Mouse (Mus musculus) hindbrain, embryonic 10.5 days (tissue): ENCODE data around the gene Gpr1. TPM values are rescaled to one million over a fixed set of nuclear protein-coding genes. Genes with fewer than 3 reads are reported as not detected.

Source experiments
- DNase-seq: peaks from one replicate; pipeline ENCODE4 v3.0.0-alpha.2; 2017; ENCODE audit warnings: low spot score
- H3K27ac ChIP-seq: fragments of 300-500 bp; sonication (generic); 2 replicates; pipeline ENCODE4 v1.5.1; 2016; ENCODE audit warnings: mild to moderate bottlenecking, moderate library complexity
- H3K27me3 ChIP-seq: fragments of 300-500 bp; sonication (generic); 2 replicates; pipeline ENCODE4 v1.6.1; 2016; ENCODE audit warnings: mild to moderate bottlenecking; ENCODE audit not compliant: poor library complexity, insufficient read depth, severe bottlenecking
- H3K36me3 ChIP-seq: fragments of 300-500 bp; sonication (generic); 2 replicates; pipeline ENCODE4 v1.6.1; 2016; ENCODE audit warnings: mild to moderate bottlenecking, moderate library complexity
- H3K4me1 ChIP-seq: fragments of 300-500 bp; sonication (generic); replicated peaks from 2 replicates; pipeline ENCODE4 v1.6.1; 2016; ENCODE audit warnings: mild to moderate bottlenecking
- H3K4me3 ChIP-seq: fragments of 300-500 bp; sonication (generic); 2 replicates; pipeline ENCODE4 v1.5.1; 2016; ENCODE audit warnings: mild to moderate bottlenecking, moderate library complexity
- H3K9me3 ChIP-seq: fragments of 300-500 bp; sonication (generic); 2 replicates; pipeline ENCODE4 v1.6.1; 2016; ENCODE audit warnings: mild to moderate bottlenecking, moderate library complexity
- WGBS: fragments of 180-500 bp; shearing (Covaris S2); methylation state at CpG from one replicate; pipeline ENCODE4 v1.1.7; 2016; 5-methylcytosine and 5-hydroxymethylcytosine counted together
- polyA plus RNA-seq: library from polyadenylated mRNA; unstranded; fragments of >200 nt; fragmentation: Nextera tagmentation; extraction: Ambion mirVana; gene quantifications from 2 replicates; pipeline ENCODE4 v1.2.1, GENCODE M21; 2016

The Gpr1 gene
- polyA plus RNA-seq, 1 experiment from 2014 or later: 0.26 TPM

GRCm38 (mm10) chr1:63248360-63248851 lies 34.1 kb upstream of the Gpr1 start:
- WGBS: 2% methylated on average over 44 of the region's 44 CpGs
- H3K27ac ChIP-seq: peak overlapping the region; percentile 85
- H3K4me1 ChIP-seq: peaks cover 39% of the 10 kb centered on the region
- peak; percentile 62 for DNase-seq
- no peaks in the 10 kb centered on the region for H3K36me3 ChIP-seq
- peak overlapping the region; percentile 48 for H3K4me3 ChIP-seq
- no peaks in the 10 kb centered on the region for H3K9me3 ChIP-seq
- H3K27me3 ChIP-seq: peaks cover 81% of the 10 kb centered on the region

- 2% methylated on average over 18 of the region's 18 CpGs for WGBS
- DNase-seq: peak; percentile 63
- no peaks in the 10 kb centered on the region for H3K9me3 ChIP-seq
- H3K36me3 ChIP-seq: no peaks in the 10 kb centered on the region
- peaks cover 34% of the 10 kb centered on the region for H3K4me1 ChIP-seq
- peak overlapping the region; percentile 85 for H3K27ac ChIP-seq
- H3K27me3 ChIP-seq: peaks cover 76% of the 10 kb centered on the region
- H3K4me3 ChIP-seq: peak overlapping the region; percentile 48
Observed at GRCm38 (mm10) chr1:63247831-63248359, 33.6 kb upstream of the Gpr1 start.

GRCm38 (mm10) chr1:63246862-63247521 lies 32.6 kb upstream of the Gpr1 start:
- H3K27ac ChIP-seq: peak overlapping the region; percentile 85
- no peaks in the 10 kb centered on the region for H3K36me3 ChIP-seq
- no peaks in the 10 kb centered on the region for H3K9me3 ChIP-seq
- H3K4me1 ChIP-seq: peaks cover 28% of the 10 kb centered on the region
- peak overlapping the region; percentile 48 for H3K4me3 ChIP-seq
- peak; percentile 80 for DNase-seq
- H3K27me3 ChIP-seq: peaks cover 67% of the 10 kb centered on the region
- under 1% methylated on average over 16 of the region's 16 CpGs for WGBS

- Histone ChIP-seq H3K27ac (no peak overlapping the region), H3K4me1 (peaks cover 20% of the 10 kb centered on the region), H3K4me3 (no peak overlapping the region), H3K9me3 (no peaks in the 10 kb centered on the region), H3K36me3 (no peaks in the 10 kb centered on the region), H3K27me3 (peaks cover 36% of the 10 kb centered on the region)
- DNase-seq: no peak
- 67% methylated on average over 4 of the region's 4 CpGs for WGBS
Observed at GRCm38 (mm10) chr1:63243854-63244253, 29.5 kb upstream of the Gpr1 start.

- Histone ChIP-seq H3K27me3 (peaks cover under 1% of the 10 kb centered on the region; the same call in 1 of the 2 replicates), H3K36me3 (no peaks in the 10 kb centered on the region), H3K4me1 (peaks cover 6% of the 10 kb centered on the region), H3K4me3 (no peak overlapping the region), H3K27ac (no peak overlapping the region), H3K9me3 (no peaks in the 10 kb centered on the region)
- DNase-seq: no peak
- WGBS: 87% methylated on average over 8 of the region's 8 CpGs
Observed at GRCm38 (mm10) chr1:63239751-63240150, 25.4 kb upstream of the Gpr1 start.

GRCm38 (mm10) chr1:63239305-63239704 lies 25.0 kb upstream of the Gpr1 start:
- H3K36me3 ChIP-seq: no peaks in the 10 kb centered on the region
- peaks cover 6% of the 10 kb centered on the region for H3K4me1 ChIP-seq
- H3K4me3 ChIP-seq: no peak overlapping the region
- no peaks in the 10 kb centered on the region for H3K9me3 ChIP-seq
- WGBS: 67% methylated on average over 4 of the region's 4 CpGs
- no peak for DNase-seq
- no peaks in the 10 kb centered on the region for H3K27me3 ChIP-seq
- no peak overlapping the region for H3K27ac ChIP-seq

GRCm38 (mm10) chr1:63237371-63237770 lies 23.0 kb upstream of the Gpr1 start:
- 17% methylated on average over 5 of the region's 5 CpGs for WGBS
- Histone ChIP-seq H3K36me3 (no peaks in the 10 kb centered on the region), H3K27me3 (no peaks in the 10 kb centered on the region), H3K27ac (no peak overlapping the region), H3K9me3 (no peaks in the 10 kb centered on the region), H3K4me1 (peaks cover 6% of the 10 kb centered on the region), H3K4me3 (no peak overlapping the region)
- no peak for DNase-seq

GRCm38 (mm10) chr1:63227241-63227640 lies 12.9 kb upstream of the Gpr1 start:
- H3K9me3 ChIP-seq: no peaks in the 10 kb centered on the region; the same call in 1 of the 2 replicates
- no peaks in the 10 kb centered on the region for H3K36me3 ChIP-seq
- no peak overlapping the region for H3K4me3 ChIP-seq
- DNase-seq: no peak
- H3K27me3 ChIP-seq: no peaks in the 10 kb centered on the region
- no peak overlapping the region for H3K27ac ChIP-seq
- H3K4me1 ChIP-seq: peaks cover 5% of the 10 kb centered on the region
- 78% methylated on average over 5 of the region's 5 CpGs for WGBS

GRCm38 (mm10) chr1:63225890-63226289 lies 11.5 kb upstream of the Gpr1 start:
- peak; percentile 41 for DNase-seq
- whole genome bisulfite sequencing: 8% methylated on average over 7 of the region's 7 CpGs

GRCm38 (mm10) chr1:63225009-63225408 lies 10.7 kb upstream of the Gpr1 start:
- H3K27ac ChIP-seq: no peak overlapping the region
- no peak overlapping the region for H3K4me3 ChIP-seq
- 86% methylated on average over 4 of the region's 4 CpGs for WGBS
- no peaks in the 10 kb centered on the region for H3K9me3 ChIP-seq
- DNase-seq: no peak
- no peaks in the 10 kb centered on the region for H3K27me3 ChIP-seq
- H3K36me3 ChIP-seq: no peaks in the 10 kb centered on the region
- H3K4me1 ChIP-seq: peaks cover 5% of the 10 kb centered on the region

More at GRCm38 (mm10) chr1:63225890-63226289, 11.5 kb upstream of the Gpr1 start:
- H3K27me3 ChIP-seq: no peaks in the 10 kb centered on the region
- H3K4me1 ChIP-seq: peaks cover 5% of the 10 kb centered on the region
- H3K36me3 ChIP-seq: no peaks in the 10 kb centered on the region
- H3K27ac ChIP-seq: no peak overlapping the region
- no peak overlapping the region for H3K4me3 ChIP-seq
- H3K9me3 ChIP-seq: no peaks in the 10 kb centered on the region; the same call in 1 of the 2 replicates

GRCm38 (mm10) chr1:63219277-63219676 lies 4.9 kb upstream of the Gpr1 start:
- WGBS: 96% methylated on average over 4 of the region's 4 CpGs
- no peak overlapping the region for H3K27ac ChIP-seq
- peaks cover 3% of the 10 kb centered on the region; the same call in 1 of the 2 replicates for H3K9me3 ChIP-seq
- no peaks in the 10 kb centered on the region for H3K27me3 ChIP-seq
- no peaks in the 10 kb centered on the region for H3K4me1 ChIP-seq
- DNase-seq: no peak
- no peaks in the 10 kb centered on the region for H3K36me3 ChIP-seq
- no peak overlapping the region for H3K4me3 ChIP-seq

GRCm38 (mm10) chr1:63214631-63215030 lies 288 bp upstream of the Gpr1 start:
- H3K36me3 ChIP-seq: no peaks in the 10 kb centered on the region
- no peak for DNase-seq
- H3K4me3 ChIP-seq: no peak overlapping the region
- peaks cover 10% of the 10 kb centered on the region for H3K4me1 ChIP-seq
- H3K27me3 ChIP-seq: 0 out of 2 replicates have a peak, but pooled peaks cover 5% of the 10 kb centered on the region
- H3K9me3 ChIP-seq: peaks cover 3% of the 10 kb centered on the region; the same call in 1 of the 2 replicates
- 53% methylated on average over 7 of the region's 7 CpGs for WGBS
- no peak overlapping the region for H3K27ac ChIP-seq
